Mouse (Mus musculus) cortical plate, adult 2 months (tissue): Measurements from ENCODE around the gene Tmem94. TPM values are rescaled to one million over a fixed set of nuclear protein-coding genes. Genes with fewer than 3 reads are reported as not detected.

ENCODE experiments used
- H3K27ac ChIP-seq: fragments of 200-500 bp; 2 replicates; pipeline ENCODE4 v1.5.1; 2012; ENCODE audit warnings: low read length, control low read depth, inconsistent platforms; ENCODE audit not compliant: insufficient read depth
- H3K4me1 ChIP-seq: fragments of 200-500 bp; 2 replicates; pipeline ENCODE4 v1.6.1; 2011; ENCODE audit warnings: low read length; ENCODE audit not compliant: control insufficient read depth, insufficient read depth
- H3K4me3 ChIP-seq: fragments of 200-500 bp; 2 replicates; pipeline ENCODE4 v1.5.1; 2011; ENCODE audit warnings: mild to moderate bottlenecking, low read length, control low read depth; ENCODE audit not compliant: insufficient read depth
- CTCF ChIP-seq: fragments of 200-500 bp; IDR thresholded peaks from 2 replicates; pipeline ENCODE4 v1.5.1; 2011; ENCODE audit warnings: mild to moderate bottlenecking, control low read depth, low read length; ENCODE audit not compliant: insufficient read depth; ENCODE audit errors: extremely low read depth
- POLR2A ChIP-seq: fragments of 200-500 bp; IDR thresholded peaks from 2 replicates; pipeline ENCODE4 v1.6.1; 2011; ENCODE audit warnings: mild to moderate bottlenecking, low read length, control low read depth; ENCODE audit not compliant: insufficient read depth; ENCODE audit errors: extremely low read depth
- polyA plus RNA-seq: library from polyadenylated mRNA; depleted of rRNA; stranded (reverse); fragments of >200 nt; gene quantifications from 2 replicates; pipeline ENCODE4 v1.2.3, GENCODE M21; 2012; rRNA removed

Tmem94 gene
- polyA plus RNA-seq, 1 experiment = 44.8 TPM

DNA sequence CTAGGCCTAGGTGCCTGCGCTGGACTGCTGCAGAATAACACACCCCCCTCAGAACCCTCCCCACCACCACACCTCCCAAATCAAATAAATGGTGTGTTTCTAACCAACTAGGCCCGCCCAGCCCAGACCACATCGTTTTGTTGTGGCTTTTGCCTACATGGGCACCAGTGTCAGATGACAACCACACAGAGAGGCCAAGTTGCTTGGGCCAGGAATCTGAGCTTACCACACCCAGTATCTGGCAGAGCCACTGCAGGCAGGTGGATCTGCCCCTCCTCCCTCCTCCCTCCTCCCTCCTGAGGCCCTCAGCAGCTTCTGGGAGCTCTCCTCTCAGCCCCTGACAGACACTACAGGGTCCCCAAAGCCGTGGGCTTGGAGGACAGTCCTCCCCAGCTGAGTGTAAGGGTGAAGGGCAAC lies 73.7 kb downstream of the Tmem94 start:
- Histone ChIP-seq H3K4me1 (no peaks in the 10 kb centered on the region), H3K4me3 (no peak overlapping the region), H3K27ac (no peak overlapping the region)
- TF ChIP-seq POLR2A (no peak), CTCF (no peak)

DNA sequence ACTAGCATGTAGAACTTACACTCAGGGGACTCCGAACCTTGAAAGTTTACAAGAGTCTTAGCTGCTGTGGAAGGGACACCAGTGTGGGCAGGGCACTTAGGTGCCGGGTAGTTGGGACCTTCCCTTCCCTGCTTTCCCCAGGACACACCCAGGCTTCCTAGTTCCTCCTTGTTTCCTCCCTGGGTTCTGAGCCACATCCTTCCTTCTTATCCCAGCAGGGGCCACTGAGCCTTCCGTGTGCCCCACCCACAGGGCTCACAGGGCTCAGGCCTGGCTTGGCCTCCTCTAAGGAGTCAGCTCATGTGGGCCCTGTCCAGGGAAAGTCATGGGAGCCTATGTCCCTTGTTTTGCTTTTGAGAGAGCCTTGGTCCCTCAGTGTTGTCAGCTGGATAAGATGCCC lies 74.5 kb downstream of the Tmem94 start:
- no peak overlapping the region for H3K4me3 ChIP-seq
- no peak overlapping the region for H3K27ac ChIP-seq
- H3K4me1 ChIP-seq = no peaks in the 10 kb centered on the region
- TF ChIP-seq POLR2A = no peak
- TF ChIP-seq CTCF = no peak

DNA sequence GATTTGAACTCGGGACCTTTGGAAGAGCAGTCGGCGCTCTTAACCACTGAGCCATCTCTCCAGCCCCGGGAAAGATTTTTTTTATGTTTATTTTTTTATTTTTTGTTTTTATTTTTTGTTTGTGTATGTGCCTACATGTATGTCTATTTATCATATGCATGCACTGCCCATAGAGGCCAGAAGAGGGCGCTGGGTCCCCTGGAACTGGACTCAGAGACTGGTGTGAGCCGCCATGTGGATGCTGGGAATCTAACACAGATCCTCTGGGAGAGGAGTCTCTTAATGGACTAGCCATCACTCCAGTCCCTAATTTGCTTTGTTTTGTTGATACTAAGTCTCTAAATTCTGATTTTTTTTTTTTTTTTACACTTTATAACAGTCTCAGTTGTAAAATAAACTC lies 75.8 kb downstream of the Tmem94 start:
- TF ChIP-seq POLR2A = no peak
- TF ChIP-seq CTCF = no peak

DNA sequence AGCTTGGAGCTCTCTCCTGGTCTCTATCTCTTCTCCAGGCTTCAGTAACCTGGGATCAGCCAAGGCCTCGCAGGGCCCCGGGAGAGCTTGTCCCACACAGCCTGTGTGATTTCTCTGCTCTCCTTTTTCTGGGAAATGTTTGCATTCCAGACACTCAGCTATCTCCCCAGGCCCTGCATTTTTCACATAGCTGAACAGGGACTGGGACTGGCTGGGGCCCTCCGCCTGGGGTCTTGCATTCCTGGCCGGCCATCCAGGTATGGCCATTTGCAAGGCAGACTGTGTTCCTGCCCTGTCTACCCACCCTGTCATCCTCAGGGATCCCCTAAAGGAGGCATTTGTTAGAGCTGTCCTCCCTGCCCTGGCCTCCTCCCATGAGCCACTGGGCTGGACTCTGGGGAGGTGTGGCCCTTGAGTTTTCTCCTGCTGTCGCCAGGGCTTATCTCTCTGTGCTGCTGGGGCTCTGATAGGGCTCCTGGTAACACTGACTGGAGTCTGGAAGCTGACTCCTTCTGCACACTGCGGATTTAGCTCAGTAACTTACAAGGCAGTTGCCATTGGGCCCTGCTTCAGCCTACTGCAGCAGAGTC lies 76.8 kb downstream of the Tmem94 start:
- Histone ChIP-seq H3K27ac (no peak overlapping the region), H3K4me3 (no peak overlapping the region), H3K4me1 (no peaks in the 10 kb centered on the region)
- TF ChIP-seq CTCF (no peak), POLR2A (no peak)

More for the DNA sequence above, 75.8 kb downstream of the Tmem94 start:
- Histone ChIP-seq H3K27ac (no peak overlapping the region), H3K4me1 (no peaks in the 10 kb centered on the region), H3K4me3 (no peak overlapping the region)

DNA sequence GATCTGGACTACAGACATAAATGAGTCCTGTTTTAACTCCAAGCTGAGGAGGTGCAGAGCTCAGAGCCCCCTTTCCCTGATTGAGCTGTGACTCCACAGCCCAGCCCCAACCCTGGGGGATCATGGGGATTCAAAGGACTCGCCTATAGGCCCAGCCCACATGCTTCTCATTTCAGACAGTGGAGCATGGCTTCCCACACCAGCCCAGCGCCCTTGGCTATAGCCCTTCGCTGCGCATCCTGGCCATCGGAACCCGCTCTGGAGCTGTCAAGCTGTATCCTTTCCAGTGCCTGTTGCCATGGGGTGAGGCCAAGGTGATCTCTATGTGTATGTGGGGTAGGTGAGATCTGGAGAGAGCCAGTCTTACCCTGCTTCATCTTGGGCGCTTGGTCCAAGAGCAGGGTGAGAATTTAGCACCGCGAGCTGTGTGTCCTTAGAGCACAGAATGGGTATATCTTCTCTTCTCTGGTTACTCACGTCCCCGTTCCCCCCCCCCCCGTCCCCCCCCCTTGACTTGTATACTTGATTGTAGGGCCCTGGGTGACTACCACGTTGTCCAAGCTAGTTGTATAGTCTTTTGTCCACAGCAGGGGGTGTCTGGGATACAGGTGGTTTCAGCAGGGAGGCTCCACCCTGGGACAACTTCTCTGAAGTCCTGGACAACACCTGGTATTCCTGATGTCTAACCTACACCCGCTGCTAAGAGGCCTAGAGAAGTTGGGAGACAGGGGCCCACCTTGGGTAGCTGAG lies 78.1 kb downstream of the Tmem94 start:
- TF ChIP-seq CTCF (no peak), POLR2A (no peak)
- Histone ChIP-seq H3K4me3 (no peak overlapping the region), H3K4me1 (no peaks in the 10 kb centered on the region), H3K27ac (no peak overlapping the region)

DNA sequence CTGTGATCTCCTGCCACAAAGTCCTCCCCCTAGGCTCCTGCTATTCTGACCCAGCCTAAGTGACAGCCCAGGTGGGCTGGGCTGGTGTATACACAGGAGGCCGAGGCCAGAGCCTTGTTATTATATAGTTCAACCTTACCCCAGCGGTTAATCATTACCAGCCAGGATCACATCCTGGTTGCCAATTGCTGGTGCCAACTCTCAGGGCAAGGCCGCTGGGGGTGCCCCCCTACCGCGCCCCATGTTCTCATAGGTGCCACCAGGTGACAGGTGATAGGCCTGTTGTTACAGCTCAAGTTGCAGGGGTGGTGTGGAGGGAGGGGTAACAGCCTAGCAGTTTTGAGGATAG lies 78.6 kb downstream of the Tmem94 start:
- H3K4me3 ChIP-seq = no peak overlapping the region
- no peaks in the 10 kb centered on the region for H3K4me1 ChIP-seq
- TF ChIP-seq POLR2A (no peak), CTCF (no peak)
- H3K27ac ChIP-seq = no peak overlapping the region

DNA sequence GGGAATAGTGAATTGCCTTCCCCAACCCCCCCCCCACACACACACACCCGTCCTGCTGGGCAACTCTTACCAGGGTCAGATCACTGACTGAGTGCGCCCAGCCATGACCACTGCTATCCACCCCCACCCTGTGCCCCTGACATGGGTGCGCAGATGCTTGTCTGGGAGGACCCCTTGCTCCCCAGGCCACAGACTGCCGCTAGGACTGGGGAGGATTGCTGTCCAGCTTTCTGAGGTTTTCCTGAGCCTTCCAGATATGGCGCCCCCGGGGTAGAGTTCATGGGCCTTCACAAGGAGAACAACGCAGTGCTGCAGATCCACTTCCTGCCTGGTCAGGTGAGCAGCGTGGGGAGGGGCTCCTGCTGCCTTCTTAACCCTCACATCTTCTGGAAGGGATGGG lies 79.0 kb downstream of the Tmem94 start:
- Histone ChIP-seq H3K4me3 (no peak overlapping the region), H3K27ac (no peak overlapping the region), H3K4me1 (no peaks in the 10 kb centered on the region)
- TF ChIP-seq CTCF (no peak), POLR2A (no peak)

DNA sequence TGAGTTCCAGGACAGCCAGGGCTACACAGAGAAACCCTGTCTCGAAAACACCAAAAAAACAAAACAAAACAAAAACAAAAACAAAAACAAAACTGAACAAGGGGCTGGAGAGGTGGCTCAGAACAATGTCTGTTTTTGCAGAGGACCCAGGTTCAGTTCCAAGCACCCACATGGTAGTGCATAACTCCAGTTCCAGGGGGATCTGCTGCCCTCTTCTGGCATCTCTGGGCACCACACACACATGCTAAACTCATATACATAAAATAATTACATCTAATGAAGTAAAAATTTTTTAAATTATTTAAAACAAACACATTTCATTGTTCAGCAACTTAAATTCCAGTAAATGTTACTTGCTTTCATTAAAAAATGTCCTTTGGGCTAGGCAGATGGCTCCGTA lies 80.6 kb downstream of the Tmem94 start:
- H3K4me1 ChIP-seq = no peaks in the 10 kb centered on the region
- no peak overlapping the region for H3K27ac ChIP-seq
- TF ChIP-seq CTCF (no peak), POLR2A (no peak)
- no peak overlapping the region for H3K4me3 ChIP-seq

Other genes with a start within 250 kb of the Tmem94 start
- 329 and 331 TPM in 2 replicates for gene Sumo2, start 229.2 kb upstream of the Tmem94 start, polyA plus RNA-seq
- gene Nup85, start 201.0 kb upstream of the Tmem94 start, polyA plus RNA-seq = 70.6 and 70.8 TPM in 2 replicates
- 46.6 and 50.5 TPM in 2 replicates for gene Mrps7, start 161.5 kb upstream of the Tmem94 start, polyA plus RNA-seq
- 55.4 and 56.5 TPM in 2 replicates for gene Gga3, start 161.4 kb upstream of the Tmem94 start, polyA plus RNA-seq
- 37.2 and 39.7 TPM in 2 replicates for gene Mif4gd, start 152.5 kb upstream of the Tmem94 start, polyA plus RNA-seq
- 88.3 and 91.8 TPM in 2 replicates for gene Slc25a19, start 137.1 kb upstream of the Tmem94 start, polyA plus RNA-seq
- 106 and 110 TPM in 2 replicates for gene Grb2, start 56.8 kb upstream of the Tmem94 start, polyA plus RNA-seq
- 22.1 and 24.1 TPM in 2 replicates for gene Caskin2, start 48.2 kb downstream of the Tmem94 start, polyA plus RNA-seq
- 15.3 and 15.8 TPM in 2 replicates for gene Tsen54, start 49.3 kb downstream of the Tmem94 start, polyA plus RNA-seq
- gene Llgl2, start 58.6 kb downstream of the Tmem94 start, polyA plus RNA-seq = 3.1 and 3.2 TPM in 2 replicates
- gene Myo15b, start 93.0 kb downstream of the Tmem94 start, polyA plus RNA-seq = 1.1 TPM in 2 replicates
- 0.57 and 0.58 TPM in 2 replicates for gene Smim5, start 134.5 kb downstream of the Tmem94 start, polyA plus RNA-seq
- gene Smim6, start 146.6 kb downstream of the Tmem94 start, polyA plus RNA-seq = not detected in 2 replicates
- 51.2 and 57.0 TPM in 2 replicates for gene Sap30bp, start 167.8 kb downstream of the Tmem94 start, polyA plus RNA-seq
- 31.7 and 36.4 TPM in 2 replicates for gene Recql5, start 168.0 kb downstream of the Tmem94 start, polyA plus RNA-seq
- gene Itgb4, start 209.3 kb downstream of the Tmem94 start, polyA plus RNA-seq = 8.0 and 8.2 TPM in 2 replicates
- 19.2 and 20.4 TPM in 2 replicates for gene Galk1, start 247.3 kb downstream of the Tmem94 start, polyA plus RNA-seq